Mouse (Mus musculus): ENCODE data around the gene Igf1r. TPM values are rescaled to one million over a fixed set of nuclear protein-coding genes. Genes with fewer than 3 reads are reported as not detected.

Gene Igf1r
- polyA plus RNA-seq, 1 experiment, result 21.3 TPM

GRCm38 (mm10) chr7:67951532-67952035 is 1.0 kb upstream of the Igf1r start:
- TF ChIP-seq POLR2A (IDR thresholded peaks at IDR 0.05; ENCODE audit: borderline replicate concordance, control insufficient read depth, low read depth, low read length) (no peak; the same call in 1 of the 2 replicates), CTCF (IDR thresholded peaks at IDR 0.05; ENCODE audit: control insufficient read depth, insufficient read depth, low read length) (no peak)
- Histone ChIP-seq H3K27ac (ENCODE audit: control insufficient read depth, insufficient read depth, low read depth, low read length, poor library complexity) (peak overlapping the region; percentile 99), H3K4me3 (replicated peaks; ENCODE audit: control insufficient read depth, low read depth, low read length) (peak overlapping the region; percentile 94), H3K4me1 (ENCODE audit: control insufficient read depth, insufficient read depth, low read length) (no peaks in the 10 kb centered on the region; the same call in 1 of the 2 replicates)
- 1% methylated on average over 44 of the region's 73 CpGs for WGBS

GRCm38 (mm10) chr7:67952036-67952681 is 468 bp upstream of the Igf1r start:
- H3K27ac ChIP-seq (ENCODE audit: control insufficient read depth, insufficient read depth, low read depth, low read length, poor library complexity), result peak overlapping the region; percentile 99

GRCm38 (mm10) chr7:67953764-67954242 is 1.2 kb downstream of the Igf1r start:
- Histone ChIP-seq H3K4me1 (ENCODE audit: control insufficient read depth, insufficient read depth, low read length) (peaks cover 2% of the 10 kb centered on the region; the same call in 1 of the 2 replicates), H3K4me3 (replicated peaks; ENCODE audit: control insufficient read depth, low read depth, low read length) (peak overlapping the region; percentile 94), H3K27ac (ENCODE audit: control insufficient read depth, insufficient read depth, low read depth, low read length, poor library complexity) (no peak overlapping the region)
- under 1% methylated on average over 23 of the region's 23 CpGs for WGBS
- TF ChIP-seq CTCF (IDR thresholded peaks at IDR 0.05; ENCODE audit: control insufficient read depth, insufficient read depth, low read length) (no peak), POLR2A (IDR thresholded peaks at IDR 0.05; ENCODE audit: borderline replicate concordance, control insufficient read depth, low read depth, low read length) (no peak)

More at GRCm38 (mm10) chr7:67952036-67952681, 468 bp upstream of the Igf1r start:
- no peak for TF ChIP-seq POLR2A (IDR thresholded peaks at IDR 0.05; ENCODE audit: borderline replicate concordance, control insufficient read depth, low read depth, low read length)
- no peak for TF ChIP-seq CTCF (IDR thresholded peaks at IDR 0.05; ENCODE audit: control insufficient read depth, insufficient read depth, low read length)
- under 1% methylated on average over 84 of the region's 91 CpGs for WGBS
- H3K4me1 ChIP-seq (ENCODE audit: control insufficient read depth, insufficient read depth, low read length), result no peaks in the 10 kb centered on the region; the same call in 1 of the 2 replicates
- peak overlapping the region; percentile 94 for H3K4me3 ChIP-seq (replicated peaks; ENCODE audit: control insufficient read depth, low read depth, low read length)

- no peak for TF ChIP-seq CTCF (IDR thresholded peaks at IDR 0.05; ENCODE audit: control insufficient read depth, insufficient read depth, low read length)
- TF ChIP-seq POLR2A (IDR thresholded peaks at IDR 0.05; ENCODE audit: borderline replicate concordance, control insufficient read depth, low read depth, low read length), result no peak
- 56% methylated on average over 10 of the region's 10 CpGs for WGBS
- no peak overlapping the region for H3K4me3 ChIP-seq (replicated peaks; ENCODE audit: control insufficient read depth, low read depth, low read length)
- no peak overlapping the region for H3K27ac ChIP-seq (ENCODE audit: control insufficient read depth, insufficient read depth, low read depth, low read length, poor library complexity)
- peaks cover 2% of the 10 kb centered on the region; the same call in 1 of the 2 replicates for H3K4me1 ChIP-seq (ENCODE audit: control insufficient read depth, insufficient read depth, low read length)
These were observed 2.1 kb downstream of the Igf1r start for GRCm38 (mm10) chr7:67954591-67955185.

- TF ChIP-seq POLR2A (IDR thresholded peaks at IDR 0.05; ENCODE audit: borderline replicate concordance, control insufficient read depth, low read depth, low read length) (no peak), CTCF (IDR thresholded peaks at IDR 0.05; ENCODE audit: control insufficient read depth, insufficient read depth, low read length) (no peak)
- H3K4me1 ChIP-seq (ENCODE audit: control insufficient read depth, insufficient read depth, low read length), result peaks cover 2% of the 10 kb centered on the region; the same call in 1 of the 2 replicates
- no peak overlapping the region for H3K27ac ChIP-seq (ENCODE audit: control insufficient read depth, insufficient read depth, low read depth, low read length, poor library complexity)
- no peak overlapping the region for H3K4me3 ChIP-seq (replicated peaks; ENCODE audit: control insufficient read depth, low read depth, low read length)
- WGBS, result 38% methylated on average over 5 of the region's 5 CpGs
These were observed 2.6 kb downstream of the Igf1r start for GRCm38 (mm10) chr7:67955276-67955675.

- Histone ChIP-seq H3K4me1 (ENCODE audit: control insufficient read depth, insufficient read depth, low read length) (peaks cover 2% of the 10 kb centered on the region; the same call in 1 of the 2 replicates), H3K4me3 (replicated peaks; ENCODE audit: control insufficient read depth, low read depth, low read length) (no peak overlapping the region), H3K27ac (ENCODE audit: control insufficient read depth, insufficient read depth, low read depth, low read length, poor library complexity) (no peak overlapping the region)
- TF ChIP-seq CTCF (IDR thresholded peaks at IDR 0.05; ENCODE audit: control insufficient read depth, insufficient read depth, low read length) (no peak), POLR2A (IDR thresholded peaks at IDR 0.05; ENCODE audit: borderline replicate concordance, control insufficient read depth, low read depth, low read length) (no peak)
- 55% methylated on average over 6 of the region's 6 CpGs for WGBS
These were observed 4.7 kb downstream of the Igf1r start for GRCm38 (mm10) chr7:67957376-67957775.

- Histone ChIP-seq H3K27ac (ENCODE audit: control insufficient read depth, insufficient read depth, low read depth, low read length, poor library complexity) (no peak overlapping the region; the same call in 1 of the 2 replicates), H3K4me3 (replicated peaks; ENCODE audit: control insufficient read depth, low read depth, low read length) (peak overlapping the region; percentile 44), H3K4me1 (ENCODE audit: control insufficient read depth, insufficient read depth, low read length) (peaks cover 2% of the 10 kb centered on the region; the same call in 1 of the 2 replicates)
- WGBS, result 8% methylated on average over 18 of the region's 18 CpGs
- TF ChIP-seq POLR2A (IDR thresholded peaks at IDR 0.05; ENCODE audit: borderline replicate concordance, control insufficient read depth, low read depth, low read length), result peak; percentile 36; the same call in 1 of the 2 replicates
- TF ChIP-seq CTCF (IDR thresholded peaks at IDR 0.05; ENCODE audit: control insufficient read depth, insufficient read depth, low read length), result no peak
These were observed 5.4 kb downstream of the Igf1r start for GRCm38 (mm10) chr7:67958045-67958444.

GRCm38 (mm10) chr7:67960701-67961100 is 8.1 kb downstream of the Igf1r start:
- 84% methylated on average over 9 of the region's 9 CpGs for WGBS
- no peak overlapping the region for H3K4me3 ChIP-seq (replicated peaks; ENCODE audit: control insufficient read depth, low read depth, low read length)
- H3K27ac ChIP-seq (ENCODE audit: control insufficient read depth, insufficient read depth, low read depth, low read length, poor library complexity), result no peak overlapping the region; the same call in 1 of the 2 replicates
- peaks cover 2% of the 10 kb centered on the region; the same call in 1 of the 2 replicates for H3K4me1 ChIP-seq (ENCODE audit: control insufficient read depth, insufficient read depth, low read length)
- TF ChIP-seq POLR2A (IDR thresholded peaks at IDR 0.05; ENCODE audit: borderline replicate concordance, control insufficient read depth, low read depth, low read length) (no peak), CTCF (IDR thresholded peaks at IDR 0.05; ENCODE audit: control insufficient read depth, insufficient read depth, low read length) (no peak)
